Comparison of ENCODE assay signal across 29 mouse cellular contexts in genomic region chr1:38690471-38690870, GRCm38 (mm10). TPM values are rescaled to one million over a fixed set of nuclear protein-coding genes. Genes with fewer than 3 reads are reported as not detected.
A peak's percentile ranks its signal among the peaks of the same experiment; 100 is the strongest.
DNase-seq lines count a peak whose midpoint lies in the region; ATAC-seq lines count a peak whose summit lies in the region.
"Had no signal": no experiment of that assay in that cellular context is flagged by ENCODE, and none has a peak within 500 bp of the region (broad histone marks: within the 10 kb centered on the region; RNA-seq: fewer than 3 reads in every experiment).

No protein-coding gene starts in this region.

- no peak overlapping the region for H3K9ac ChIP-seq in embryonic facial prominence, embryonic 14.5 days (ENCODE audit: low read depth, low read length)
- H3K9ac ChIP-seq: embryonic facial prominence, embryonic 13.5 days; forebrain, embryonic 12.5 days; heart, embryonic 15.5 days; hindbrain, embryonic 12.5 days; limb, embryonic 12.5 days; liver, embryonic 15.5 days; lung, embryonic 15.5 days; neural tube, embryonic 12.5 days had no signal

- H3K4me2 ChIP-seq in embryonic facial prominence, embryonic 14.5 days (ENCODE audit: low read depth, low read length), result no peak overlapping the region
- H3K4me2 ChIP-seq: embryonic facial prominence, embryonic 13.5 days; forebrain, embryonic 12.5 days; heart, embryonic 15.5 days; hindbrain, embryonic 12.5 days; limb, embryonic 12.5 days; liver, embryonic 15.5 days; lung, embryonic 15.5 days; midbrain, embryonic 11.5 days; neural tube, embryonic 12.5 days had no signal

- H3K4me1 ChIP-seq in embryonic facial prominence, embryonic 14.5 days (ENCODE audit: control insufficient read depth, insufficient read depth, low read length), result peaks cover 18% of the 10 kb centered on the region; the same call in 1 of the 2 replicates
- peaks cover 11% of the 10 kb centered on the region; the same call in 1 of the 2 replicates for H3K4me1 ChIP-seq in embryonic facial prominence, embryonic 10.5 days
- H3K4me1 ChIP-seq: forebrain, embryonic 12.5 days; heart, embryonic 15.5 days; hindbrain, embryonic 12.5 days; liver, embryonic 15.5 days; lung, embryonic 15.5 days; neural tube, embryonic 12.5 days had no signal

- no peaks in the 10 kb centered on the region for H3K9me3 ChIP-seq in embryonic facial prominence, embryonic 14.5 days (ENCODE audit: control insufficient read depth, low read length)
- no peaks in the 10 kb centered on the region for H3K9me3 ChIP-seq in embryonic facial prominence, embryonic 10.5 days
- H3K9me3 ChIP-seq: embryonic facial prominence, embryonic 13.5 days; forebrain, embryonic 12.5 days; heart, embryonic 10.5 days; heart, embryonic 15.5 days; hindbrain, embryonic 12.5 days; limb, embryonic 12.5 days; liver, embryonic 15.5 days; lung, embryonic 15.5 days; neural tube, embryonic 12.5 days had no signal

- H3K4me3 ChIP-seq in embryonic facial prominence, embryonic 14.5 days (ENCODE audit: low read depth, low read length), result no peak overlapping the region
- H3K4me3 ChIP-seq in embryonic facial prominence, embryonic 10.5 days, result no peak overlapping the region
- H3K4me3 ChIP-seq: embryonic facial prominence, embryonic 13.5 days; erythroblast, embryonic 14.5 days; forebrain, embryonic 12.5 days; heart, embryonic 10.5 days; heart, embryonic 15.5 days; hindbrain, embryonic 12.5 days; limb, embryonic 12.5 days; liver, embryonic 15.5 days; lung, embryonic 15.5 days; myocyte; neural tube, embryonic 12.5 days had no signal

- H3K27ac ChIP-seq in embryonic facial prominence, embryonic 14.5 days (replicated peaks; ENCODE audit: low read depth, low read length), result 0 out of 2 replicates have a peak overlapping the region, but pooled peaks have one; percentile 28
- H3K27ac ChIP-seq in embryonic facial prominence, embryonic 10.5 days (replicated peaks), result no peak overlapping the region
- H3K27ac ChIP-seq: embryonic facial prominence, embryonic 13.5 days; forebrain, embryonic 12.5 days; heart, embryonic 10.5 days; heart, embryonic 15.5 days; hindbrain, embryonic 12.5 days; limb, embryonic 12.5 days; liver, embryonic 15.5 days; lung, embryonic 15.5 days; neural tube, embryonic 12.5 days had no signal

- 60% methylated on average over 6 of the region's 6 CpGs for WGBS in embryonic facial prominence, embryonic 14.5 days
- 84% methylated on average over 6 of the region's 6 CpGs for WGBS in embryonic facial prominence, embryonic 10.5 days

- no peaks in the 10 kb centered on the region for H3K27me3 ChIP-seq in embryonic facial prominence, embryonic 14.5 days (replicated peaks; ENCODE audit: control insufficient read depth, insufficient read depth, low read length)
- H3K27me3 ChIP-seq in embryonic facial prominence, embryonic 10.5 days (replicated peaks; ENCODE audit: low read depth, poor library complexity, severe bottlenecking), result no peaks in the 10 kb centered on the region
- H3K27me3 ChIP-seq: embryonic facial prominence, embryonic 13.5 days; forebrain, embryonic 12.5 days; heart, embryonic 15.5 days; hindbrain, embryonic 12.5 days; limb, embryonic 12.5 days; liver, embryonic 15.5 days; lung, embryonic 15.5 days; neural tube, embryonic 12.5 days had no signal

- no peak for ATAC-seq in embryonic facial prominence, embryonic 14.5 days (ENCODE audit: low read depth)
- ATAC-seq: intestine, postnatal 0 days; midbrain, embryonic 16.5 days had no signal

- DNase-seq in embryonic facial prominence, embryonic 14.5 days (ENCODE audit: low spot score), result no peak
- DNase-seq in embryonic facial prominence, embryonic 10.5 days (ENCODE audit: low spot score), result no peak
- peak; percentile 80 for DNase-seq in brain, adult 2 months (ENCODE audit: low read depth, low spot score)
- DNase-seq in cerebellum, adult 8-10 months, result peak; percentile 11
- peak; percentile 61 to 72 for DNase-seq in cerebellum, postnatal 25 days
- no peak for DNase-seq in urinary bladder, postnatal 25 days (ENCODE audit: low spot score)
- DNase-seq in MN1 (ENCODE audit: low spot score), result no peak
- DNase-seq: adrenal gland, postnatal 36 days; embryo, embryonic 11 days; gastrocnemius, postnatal 14 days; kidney, adult 9 months; kidney, postnatal 25 days; right cerebral cortex, adult 18-20 months; thymus, adult 2 months; thymus, postnatal 36 days had no signal

- no peaks in the 10 kb centered on the region for H3K36me3 ChIP-seq in embryonic facial prominence, embryonic 14.5 days (ENCODE audit: control insufficient read depth, insufficient read depth, low read length)
- H3K36me3 ChIP-seq in embryonic facial prominence, embryonic 10.5 days (replicated peaks), result no peaks in the 10 kb centered on the region
- H3K36me3 ChIP-seq: embryonic facial prominence, embryonic 13.5 days; forebrain, embryonic 12.5 days; heart, embryonic 10.5 days; heart, embryonic 15.5 days; hindbrain, embryonic 12.5 days; limb, embryonic 12.5 days; liver, embryonic 15.5 days; lung, embryonic 15.5 days; neural tube, embryonic 12.5 days had no signal

RNA-seq across cellular contexts. Expression of gene Aff3, which starts 25.7 kb away (rescaled TPM):
- 13.8 and 15.8 TPM in 2 replicates for polyA plus RNA-seq in embryonic facial prominence, embryonic 14.5 days (2014; fragmentation: Nextera tagmentation; extraction: Ambion mirVana)
- polyA plus RNA-seq in embryonic facial prominence, embryonic 10.5 days (2016; fragmentation: Nextera tagmentation; extraction: Ambion mirVana), result 8.7 and 9.7 TPM in 2 replicates
- polyA plus RNA-seq: myocyte had no signal

Comparison
In these comparisons a context has a peak if more than half of its experiments do, and no peak if none do; other contexts are left out.
1. DNase-seq: peak in brain, adult 2 months (single experiment), cerebellum, adult 8-10 months (single experiment) and cerebellum, postnatal 25 days (2 of 2); none in embryonic facial prominence, embryonic 14.5 days (single experiment), embryonic facial prominence, embryonic 10.5 days (single experiment), urinary bladder, postnatal 25 days (single experiment) and MN1 (single experiment).